Mouse (Mus musculus) retina, embryonic 14.5 days (tissue): Measurements from ENCODE around the gene Isx.

ENCODE experiments used
- DNase-seq: peaks from one replicate; pipeline ENCODE4 v3.0.0-alpha.2; 2015; ENCODE audit warnings: low spot score

Gene Isx

DNA sequence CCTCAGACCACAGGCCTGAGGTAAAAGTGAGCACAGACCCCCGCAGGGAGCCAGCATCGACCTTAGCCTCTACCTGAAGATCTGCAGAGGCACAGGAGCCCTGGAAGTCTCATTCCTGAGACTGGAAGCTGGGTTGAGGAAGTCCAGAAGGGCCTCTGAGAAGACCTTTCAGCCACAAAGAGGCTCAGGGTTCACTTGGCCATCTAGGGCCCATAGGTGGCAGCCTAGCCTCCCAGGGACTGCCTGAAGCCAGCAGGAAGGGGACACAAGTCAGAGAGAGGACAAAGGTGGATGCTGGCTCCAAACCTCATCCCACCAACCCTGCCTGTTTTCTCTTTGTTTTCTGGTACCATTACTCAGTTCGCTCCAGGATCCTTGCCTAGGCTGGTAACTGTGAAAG, at the start of gene Isx:
Gene Isx (plus strand): TSS at position 234 of the 400 bp plus-strand sequence.
- no peak for DNase-seq

DNA sequence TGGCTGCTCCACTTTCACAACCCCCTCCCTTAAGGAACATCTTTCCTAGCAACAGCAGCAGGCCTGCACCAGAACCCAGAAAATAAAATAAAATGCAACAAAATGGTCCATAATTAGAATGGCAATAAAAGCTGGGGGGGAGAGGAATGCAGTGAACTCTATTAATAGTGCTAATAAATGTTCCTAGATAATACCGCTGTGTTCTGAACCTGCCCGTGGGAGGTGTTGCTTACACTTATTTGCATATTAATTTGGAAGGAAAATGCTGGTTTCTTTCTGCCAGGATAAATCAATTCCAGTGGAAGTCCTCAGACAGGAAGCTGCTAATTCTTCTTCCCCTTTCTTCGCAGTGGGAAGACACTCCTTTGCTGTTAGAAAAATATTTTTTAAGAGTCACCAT, 45.3 kb upstream of the Isx start:
- no peak for DNase-seq

DNA sequence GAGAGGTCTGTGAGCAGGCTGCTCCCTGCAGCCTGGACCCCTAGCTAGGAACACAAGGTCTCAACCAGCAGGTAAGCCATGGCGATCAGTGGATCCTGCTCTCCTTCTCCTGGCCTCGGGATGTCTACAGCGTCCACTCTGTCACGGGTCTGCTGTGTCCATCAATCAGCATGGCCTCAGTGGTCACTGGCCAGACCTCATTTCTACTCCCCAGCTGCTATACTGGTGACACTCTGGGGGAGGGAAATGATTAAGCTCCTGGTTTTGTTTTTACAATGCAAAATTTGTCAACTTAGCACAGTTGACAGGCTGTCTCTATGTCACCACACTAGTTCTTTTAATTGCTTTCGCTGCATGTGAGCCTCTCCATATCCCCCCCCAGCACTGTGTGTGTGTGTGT, 41.7 kb upstream of the Isx start:
- no peak for DNase-seq

DNA sequence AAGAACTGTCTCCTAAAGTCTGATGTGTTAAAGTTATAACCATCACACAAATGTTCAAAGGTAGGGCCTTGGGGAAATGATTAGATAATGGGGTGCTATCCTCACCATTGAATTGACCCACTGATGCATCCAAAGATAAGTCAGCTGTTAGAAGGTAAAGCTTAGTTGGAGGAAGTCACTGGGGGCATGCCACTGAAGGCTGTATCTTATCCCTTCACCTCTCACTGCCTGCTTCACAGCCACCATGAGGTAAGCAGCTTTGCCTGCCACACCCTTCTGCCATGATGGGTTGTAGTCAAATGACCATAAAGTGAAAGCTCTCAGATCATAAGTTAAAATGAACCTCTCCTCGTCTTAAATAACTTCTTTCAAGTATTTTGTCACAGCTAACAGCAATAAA, 38.7 kb upstream of the Isx start:
- no peak for DNase-seq

DNA sequence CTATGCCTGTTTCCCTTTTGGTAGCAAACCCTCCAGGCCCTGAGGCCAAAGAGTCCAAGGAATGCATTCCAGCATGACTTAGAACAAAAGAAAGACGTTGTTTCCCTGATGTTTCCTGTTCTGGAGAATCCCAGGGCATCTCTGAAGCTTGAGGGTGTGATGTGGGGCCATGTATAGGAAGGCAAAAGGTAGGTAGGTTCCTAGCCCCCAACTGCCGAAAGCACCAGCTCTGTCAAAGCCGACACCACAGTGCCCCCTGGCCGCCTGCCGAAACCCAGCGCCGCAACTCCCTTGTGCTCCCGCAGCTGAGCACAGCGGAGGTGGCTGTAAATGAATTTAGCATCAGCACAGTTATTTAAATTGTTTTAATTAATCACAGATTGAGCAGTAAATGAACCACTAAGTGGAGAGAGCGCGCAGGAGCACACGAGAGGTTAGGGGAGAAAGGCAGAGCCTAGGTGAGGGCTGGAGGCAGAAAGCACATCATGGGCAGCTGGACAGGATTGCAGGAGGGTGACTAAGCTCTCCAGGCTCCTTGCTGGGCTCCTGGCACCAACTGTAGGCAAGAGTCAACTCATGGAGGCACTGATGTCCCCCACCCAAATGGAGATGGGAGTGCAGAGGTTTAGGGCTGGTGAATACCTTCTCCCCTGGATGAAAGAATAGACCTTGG, 25.5 kb upstream of the Isx start:
- peak; percentile 37 for DNase-seq

DNA sequence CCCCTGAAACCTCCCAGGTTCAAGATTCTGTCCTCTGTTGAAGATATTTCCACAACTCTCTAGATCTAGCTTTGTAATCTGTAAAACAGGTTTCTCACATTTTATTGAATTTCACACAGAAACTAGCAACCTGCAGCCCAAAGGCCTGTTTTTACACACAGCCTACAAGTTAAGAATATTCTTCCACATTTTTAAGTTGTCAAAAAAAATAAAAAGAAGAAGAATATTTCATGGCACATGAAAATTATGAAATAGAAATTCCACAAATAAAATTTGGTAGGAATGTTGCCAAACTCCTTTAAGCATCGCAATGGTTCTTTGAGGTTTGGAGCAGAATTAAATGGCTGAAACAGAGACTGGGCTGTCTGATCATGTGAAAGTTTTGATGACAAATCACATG, 24.3 kb upstream of the Isx start:
- DNase-seq, result no peak

DNA sequence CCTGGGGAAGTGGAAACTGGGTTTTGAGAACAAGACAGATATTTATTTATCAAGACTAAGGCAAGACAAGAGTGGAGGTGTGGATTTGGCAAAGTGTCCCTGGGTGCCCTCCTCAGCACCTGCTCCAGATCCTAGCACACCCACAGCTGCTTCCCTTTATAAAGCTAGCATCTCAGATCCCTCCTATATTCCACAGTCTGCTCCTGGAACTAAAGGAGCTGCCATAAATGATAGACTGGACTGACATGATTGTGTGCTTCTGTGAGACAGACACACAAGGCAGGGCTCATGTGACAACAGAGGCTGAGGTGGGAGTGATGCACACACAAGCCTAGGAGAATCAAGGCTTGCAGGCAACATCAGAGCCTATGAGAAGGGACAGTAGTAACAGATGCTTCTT, 22.0 kb upstream of the Isx start:
- DNase-seq, result no peak

DNA sequence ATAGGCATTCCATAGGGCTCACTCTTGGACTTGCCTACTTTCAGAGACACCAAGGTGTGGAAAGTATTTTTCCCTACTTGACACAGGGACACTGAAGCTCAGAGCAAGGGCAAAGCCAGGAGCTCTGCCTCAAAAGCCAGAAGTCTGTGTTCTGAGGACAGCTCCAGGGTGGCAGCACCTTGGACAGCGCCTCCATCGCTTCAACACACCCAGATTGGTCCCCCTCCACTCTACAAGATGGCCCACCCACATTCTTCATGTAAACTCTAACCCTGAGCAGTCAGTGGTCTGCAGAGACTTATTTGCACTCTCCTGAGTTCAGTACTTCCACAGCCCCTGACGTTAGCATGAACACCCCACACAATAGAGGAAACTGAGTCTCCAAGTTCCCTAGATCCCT, 21.1 kb upstream of the Isx start:
- peak; percentile 51 for DNase-seq

DNA sequence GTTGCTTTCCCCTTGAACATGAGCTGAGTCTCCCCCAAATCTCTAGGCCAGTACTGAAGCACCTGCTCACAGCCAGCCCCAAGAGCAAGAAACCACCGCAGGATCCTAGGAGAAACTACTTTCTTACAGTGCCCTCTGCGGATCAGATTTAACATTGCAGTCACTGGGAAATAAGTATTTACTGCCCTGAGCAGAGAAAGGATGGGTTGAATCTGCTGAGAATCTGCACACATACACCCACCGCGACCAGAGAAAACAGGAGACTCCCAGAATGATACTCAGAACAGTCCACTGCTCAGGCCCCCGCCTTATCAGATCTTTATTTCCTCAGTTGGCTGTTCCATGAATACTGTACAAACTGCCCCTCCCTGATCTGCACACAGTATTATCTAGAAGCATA, 19.5 kb upstream of the Isx start:
- peak; percentile 73 for DNase-seq

DNA sequence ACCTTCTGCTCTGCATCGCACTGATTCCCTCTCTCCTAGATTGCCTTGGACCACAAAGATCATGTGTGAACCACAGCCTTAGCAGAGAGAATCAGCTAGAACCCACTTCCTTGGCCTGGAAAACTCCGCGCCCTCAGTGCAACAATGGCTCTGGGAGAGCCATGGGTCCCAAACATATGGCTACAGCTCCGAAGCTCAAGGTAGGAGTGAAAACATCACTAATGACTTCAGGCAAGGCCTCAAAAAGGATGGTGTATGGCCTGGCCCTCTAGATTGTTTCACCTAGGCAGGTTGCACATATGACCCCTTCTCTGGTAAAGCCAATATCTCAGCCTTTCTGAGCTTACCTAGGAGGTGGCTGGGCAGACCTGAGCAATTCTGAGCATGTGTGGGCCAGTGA, 18.2 kb upstream of the Isx start:
- no peak for DNase-seq

DNA sequence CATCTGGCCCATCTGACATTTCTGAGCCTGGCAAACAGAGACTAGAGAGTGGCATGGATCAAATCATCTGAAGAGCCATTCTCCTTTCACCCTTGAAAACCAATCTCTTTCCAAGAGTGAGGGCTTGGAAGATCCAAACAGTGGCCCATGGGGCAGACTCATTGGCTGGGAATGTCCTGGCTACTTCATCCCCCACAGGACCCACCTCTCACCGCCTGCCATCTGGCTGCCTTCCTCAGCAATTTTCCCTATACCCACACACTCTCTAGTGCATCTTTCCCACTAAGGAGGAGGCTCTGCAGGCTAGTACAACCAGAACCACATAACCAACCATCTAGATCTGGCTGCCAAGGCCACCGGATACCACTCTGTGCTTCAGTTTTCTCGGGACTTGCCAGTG, 17.6 kb upstream of the Isx start:
- no peak for DNase-seq

DNA sequence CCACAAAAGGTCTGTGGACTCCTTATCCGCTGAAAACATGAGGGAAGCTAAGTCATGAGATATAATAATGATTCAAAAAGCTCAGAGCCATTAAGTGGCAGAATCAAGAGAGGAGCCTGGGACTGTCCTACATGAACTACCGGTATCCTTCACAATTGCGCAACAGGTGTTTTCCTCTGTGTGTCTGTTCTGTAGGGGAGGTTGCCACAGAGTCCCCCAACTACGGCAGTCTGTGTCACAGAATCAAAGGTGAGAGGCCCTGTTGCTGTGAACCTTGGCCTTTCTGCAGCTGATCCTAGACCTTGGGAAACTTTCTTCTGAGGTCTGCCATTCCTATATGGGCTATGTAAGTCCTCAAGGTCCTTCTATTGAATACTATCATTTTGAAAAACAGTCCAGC, 13.7 kb upstream of the Isx start:
- DNase-seq, result no peak

DNA sequence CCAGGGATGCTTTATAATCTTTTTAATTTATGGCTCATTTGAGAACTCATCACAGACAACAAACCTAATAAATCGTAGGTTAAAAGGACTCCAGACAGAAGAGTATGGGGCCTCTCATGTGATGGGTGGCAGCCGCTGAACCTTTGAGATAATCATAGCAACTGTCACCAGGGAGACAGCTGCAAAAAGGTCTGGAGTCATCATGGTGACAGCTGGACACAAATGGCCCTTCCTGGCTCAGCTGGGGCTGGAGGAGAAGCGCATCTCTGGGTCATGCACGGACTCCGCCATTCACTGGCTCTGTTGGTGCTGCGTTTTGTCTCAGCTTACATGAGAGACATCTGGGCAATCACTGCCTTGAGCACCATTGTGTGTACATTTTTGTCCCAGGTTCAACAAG, 12.5 kb upstream of the Isx start:
- DNase-seq, result peak; percentile 33

DNA sequence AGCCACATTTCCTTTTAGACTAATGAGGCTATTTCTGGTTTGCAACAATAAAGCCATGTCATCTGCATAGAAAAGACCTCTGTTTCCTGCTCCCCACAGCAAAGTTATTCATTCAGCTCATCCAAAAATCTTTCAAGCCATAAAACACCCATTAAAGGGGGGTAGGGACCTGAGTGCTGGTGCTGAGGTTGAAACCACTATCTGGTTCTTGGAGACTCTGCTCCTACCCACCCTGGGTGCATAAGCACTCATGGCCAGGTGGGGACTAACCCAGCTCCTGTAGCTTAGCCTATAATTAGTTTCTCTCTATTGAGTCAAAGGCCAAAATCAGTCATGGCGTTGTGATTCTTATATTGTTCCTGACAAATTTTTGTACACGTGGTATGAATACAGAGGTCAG, 10.4 kb upstream of the Isx start:
- DNase-seq, result no peak

DNA sequence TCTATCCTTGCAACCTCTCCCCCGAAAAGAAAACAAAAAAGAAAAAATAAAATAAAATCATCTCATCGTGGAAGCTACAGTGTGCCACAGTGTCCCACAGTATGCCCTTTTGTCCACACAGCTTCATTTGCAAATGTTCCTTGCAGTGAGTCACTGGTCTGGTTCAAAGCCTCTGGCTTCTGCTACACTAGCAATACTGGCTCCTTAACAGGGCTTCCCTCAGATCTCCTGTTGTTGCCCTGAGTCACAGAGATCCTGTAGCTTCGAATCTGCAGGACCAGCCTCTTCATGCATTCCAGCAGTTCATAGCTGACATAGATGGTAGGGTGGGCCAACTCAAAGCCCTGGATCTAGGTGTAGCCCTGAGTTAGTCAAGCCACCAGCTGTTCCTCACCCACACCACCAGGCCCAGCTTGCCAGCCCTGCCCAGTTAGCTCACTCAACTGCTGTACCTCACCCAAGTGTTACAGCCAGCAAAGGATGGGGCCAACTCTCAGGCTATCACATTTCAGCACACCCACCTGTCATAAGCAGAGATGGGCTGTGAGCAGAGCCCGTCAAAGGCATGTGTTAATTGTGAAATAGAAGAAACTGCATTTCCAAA, 2.5 kb upstream of the Isx start:
- no peak for DNase-seq

DNA sequence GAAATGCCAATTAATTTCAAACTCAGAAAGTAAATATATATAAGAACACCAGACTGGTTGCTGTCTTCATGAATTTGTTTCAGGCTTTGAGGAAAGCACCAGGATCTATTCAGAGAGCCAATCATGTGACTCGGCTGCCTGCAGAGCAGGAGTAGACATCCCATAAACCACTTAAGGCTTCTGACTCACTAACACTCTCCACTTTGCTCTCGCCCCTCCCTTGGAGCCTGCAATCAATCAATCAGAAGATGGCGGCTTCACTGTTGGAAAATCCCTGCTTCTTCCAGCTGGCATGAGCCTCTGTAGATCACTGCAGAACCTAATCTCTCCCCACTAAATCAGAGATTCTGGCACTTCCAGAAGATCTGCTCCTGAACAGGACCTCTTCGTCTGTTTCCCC, 1.3 kb upstream of the Isx start:
- peak; percentile 5 for DNase-seq

DNA sequence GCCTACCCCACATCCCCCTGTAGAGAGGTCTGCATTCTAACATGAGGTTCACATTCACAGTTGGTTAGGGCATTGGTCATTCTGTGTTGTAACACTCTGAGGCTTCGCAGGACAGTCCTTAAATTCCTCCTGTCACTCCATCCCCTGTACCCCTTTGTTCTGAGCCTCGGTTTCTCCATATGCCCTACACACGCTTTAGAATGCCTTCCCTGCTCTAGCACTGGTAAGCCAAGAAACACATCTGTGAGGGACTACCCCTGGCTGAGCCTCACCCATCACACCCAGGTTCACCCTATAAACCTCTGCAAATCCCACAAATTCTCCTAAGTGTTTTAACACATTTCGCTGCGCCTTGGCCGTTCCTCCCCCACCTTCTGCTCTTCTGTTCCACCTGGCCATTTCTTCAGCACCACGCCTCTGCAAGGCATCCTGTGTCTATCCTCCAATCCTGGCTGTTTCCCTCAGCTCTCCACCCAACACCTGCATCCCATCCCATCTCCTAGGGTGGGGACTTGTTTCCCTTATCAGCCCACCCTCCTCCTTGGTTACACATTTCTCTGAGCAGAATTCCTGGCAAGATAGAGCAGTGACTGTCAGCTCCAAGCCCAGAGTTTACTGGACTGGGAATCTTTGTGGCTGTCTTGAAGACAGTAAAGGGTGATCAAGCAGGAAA, 686 bp upstream of the Isx start:
- DNase-seq, result no peak

DNA sequence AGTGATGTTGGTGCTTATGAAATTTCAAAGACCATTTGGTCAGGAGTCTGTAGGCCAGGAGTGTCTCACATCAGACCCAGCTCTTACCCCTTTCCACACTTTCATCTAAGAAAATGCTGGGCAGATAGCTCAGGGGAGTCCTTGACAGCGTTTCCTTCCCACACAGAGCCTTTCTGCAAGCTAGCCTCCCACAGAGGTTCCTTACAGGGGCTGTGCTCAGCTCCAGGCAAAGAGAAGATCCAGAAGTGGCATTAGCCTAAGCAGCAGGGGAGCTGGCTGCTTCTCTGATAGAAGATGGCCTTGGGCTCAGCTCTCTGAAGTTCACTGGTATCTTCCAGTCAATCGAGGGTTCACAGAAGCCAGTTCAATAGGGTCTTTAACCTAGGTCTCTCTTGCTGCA, 1.6 kb downstream of the Isx start:
- no peak for DNase-seq

DNA sequence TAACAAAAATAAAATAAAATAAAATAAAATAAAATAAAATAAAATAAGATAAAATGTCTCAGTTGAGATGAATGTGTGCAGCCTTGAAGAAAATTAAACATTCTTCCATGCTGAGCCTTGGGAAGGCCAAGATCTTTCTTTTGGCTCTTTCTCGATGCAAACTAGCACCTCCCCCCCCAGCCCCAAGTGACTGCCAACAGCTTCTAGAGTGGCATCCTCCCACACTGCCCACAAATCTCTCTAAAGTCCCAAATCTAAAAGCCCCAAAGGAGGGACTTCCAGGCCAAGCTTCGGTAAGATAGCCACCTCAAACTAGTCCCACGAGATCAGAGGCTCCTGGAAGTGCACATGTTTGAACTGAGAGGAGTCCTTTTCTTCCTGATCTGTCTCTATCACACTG, 5.7 kb downstream of the Isx start:
- DNase-seq, result no peak

DNA sequence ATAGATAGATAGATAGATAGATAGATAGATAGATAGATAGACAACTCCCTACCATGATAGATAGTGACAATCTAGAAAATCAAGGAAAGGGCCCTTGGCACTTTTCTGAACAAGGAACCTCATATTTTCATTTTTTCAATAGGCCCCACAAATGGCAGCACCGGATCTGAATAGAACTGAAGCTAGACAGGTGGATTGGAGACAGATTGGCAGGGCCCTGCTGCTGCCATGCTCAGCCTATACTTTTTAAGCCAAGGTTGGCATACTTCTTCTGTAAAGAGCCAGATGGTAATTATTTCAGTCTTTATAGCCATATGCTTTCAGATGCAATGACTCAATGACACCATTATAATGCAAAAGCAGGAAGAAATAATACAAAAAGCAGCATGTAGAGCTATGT, 15.8 kb downstream of the Isx start:
- DNase-seq, result no peak

DNA sequence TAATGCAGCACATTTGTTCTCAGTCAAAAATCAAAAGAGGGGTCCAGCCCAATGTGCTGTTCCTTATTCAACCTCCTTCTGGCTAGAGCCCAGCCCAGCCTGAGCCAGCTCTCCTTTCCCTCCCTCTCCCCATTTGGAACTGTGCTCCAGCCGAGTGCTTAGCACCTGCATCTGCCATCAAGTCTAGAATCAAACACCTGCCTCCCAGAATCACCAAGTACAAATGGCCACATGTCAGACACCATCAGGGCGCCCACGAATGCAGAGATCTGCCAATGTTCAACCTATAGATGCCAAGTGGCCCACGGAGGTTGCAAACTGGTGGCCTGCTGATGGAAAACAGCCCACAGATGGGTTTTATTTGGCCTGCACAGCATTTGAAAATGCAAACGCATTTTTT, 18.1 kb downstream of the Isx start:
- DNase-seq, result no peak

DNA sequence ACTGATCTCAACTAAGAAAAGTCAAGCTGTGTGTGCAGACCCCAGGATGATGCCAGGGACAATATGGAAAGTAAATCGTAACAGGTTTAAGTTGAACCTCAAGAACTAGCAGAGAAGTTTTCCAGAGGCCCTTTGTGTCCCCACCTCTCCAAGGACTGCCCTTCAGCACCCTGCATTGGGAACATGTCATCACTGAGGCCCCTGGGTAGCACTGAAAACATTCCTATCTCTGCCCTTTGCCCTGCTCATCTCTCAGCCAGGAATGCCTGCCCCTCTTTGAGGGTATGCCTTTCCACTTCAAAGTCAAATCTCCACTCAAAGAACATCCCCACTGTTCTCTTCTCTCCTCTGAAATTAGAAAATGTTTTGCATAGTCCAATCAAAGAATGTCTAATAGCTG, 23.3 kb downstream of the Isx start:
- DNase-seq, result no peak

DNA sequence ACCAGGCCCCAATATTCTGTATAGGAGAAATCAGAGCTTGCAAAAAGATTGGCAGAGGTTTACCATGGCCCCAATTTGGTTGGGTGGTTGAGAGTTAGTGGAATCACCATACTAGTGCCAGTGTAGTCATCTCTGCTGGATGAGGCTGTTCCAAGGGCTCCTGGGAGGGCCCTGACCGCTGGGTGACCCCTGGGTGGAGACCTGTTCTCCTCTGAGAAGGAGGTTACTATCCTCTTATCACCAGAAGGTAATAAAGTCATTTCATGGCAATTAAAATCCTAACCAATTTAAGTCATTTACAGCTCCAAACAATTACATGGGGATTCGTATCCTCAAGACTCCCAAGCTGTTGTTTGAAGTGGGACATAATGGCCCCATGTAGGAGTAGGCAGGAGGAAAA, 24.3 kb downstream of the Isx start:
- no peak for DNase-seq

DNA sequence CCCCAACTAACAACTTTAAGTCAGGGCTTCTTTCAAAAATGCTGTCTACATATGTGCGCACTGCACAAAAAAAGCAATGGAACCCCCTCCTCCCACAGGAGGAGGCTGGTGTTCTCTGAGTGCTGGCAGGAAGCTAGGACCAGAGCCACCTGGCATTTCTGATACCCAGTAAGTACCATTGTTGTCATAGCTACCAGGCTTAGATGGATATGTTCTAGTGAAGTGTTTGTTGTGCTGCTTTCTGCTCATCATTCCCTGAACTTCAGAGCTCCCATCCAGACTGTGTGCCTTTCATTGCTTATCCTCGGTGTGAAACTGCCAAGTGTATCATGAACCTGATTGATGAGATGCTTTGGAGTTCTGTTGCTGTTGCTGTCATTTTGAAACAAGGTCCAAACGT, 26.8 kb downstream of the Isx start:
- DNase-seq, result no peak
